Mouse (Mus musculus): ENCODE measurements at regions not wholly inside any gene's neighbourhood (a gene's known extent, or its start where the extent isn't known, plus 50 kb on each side); places are given as distances from the start of the nearest gene placed in this dataset.

- TF ChIP-seq GATA1 (IDR thresholded peaks at IDR 0.05; ENCODE audit: borderline replicate concordance, low read length) (no peak), FLI1 (IDR thresholded peaks at IDR 0.05; ENCODE audit: low read length) (no peak)
Observed at GRCm38 (mm10) chr12:7457036-7457435, 520.4 kb upstream of the Apob start.

Measured in megakaryocyte, embryonic 14.5 days (primary cell).